In the genomic region with DNA sequence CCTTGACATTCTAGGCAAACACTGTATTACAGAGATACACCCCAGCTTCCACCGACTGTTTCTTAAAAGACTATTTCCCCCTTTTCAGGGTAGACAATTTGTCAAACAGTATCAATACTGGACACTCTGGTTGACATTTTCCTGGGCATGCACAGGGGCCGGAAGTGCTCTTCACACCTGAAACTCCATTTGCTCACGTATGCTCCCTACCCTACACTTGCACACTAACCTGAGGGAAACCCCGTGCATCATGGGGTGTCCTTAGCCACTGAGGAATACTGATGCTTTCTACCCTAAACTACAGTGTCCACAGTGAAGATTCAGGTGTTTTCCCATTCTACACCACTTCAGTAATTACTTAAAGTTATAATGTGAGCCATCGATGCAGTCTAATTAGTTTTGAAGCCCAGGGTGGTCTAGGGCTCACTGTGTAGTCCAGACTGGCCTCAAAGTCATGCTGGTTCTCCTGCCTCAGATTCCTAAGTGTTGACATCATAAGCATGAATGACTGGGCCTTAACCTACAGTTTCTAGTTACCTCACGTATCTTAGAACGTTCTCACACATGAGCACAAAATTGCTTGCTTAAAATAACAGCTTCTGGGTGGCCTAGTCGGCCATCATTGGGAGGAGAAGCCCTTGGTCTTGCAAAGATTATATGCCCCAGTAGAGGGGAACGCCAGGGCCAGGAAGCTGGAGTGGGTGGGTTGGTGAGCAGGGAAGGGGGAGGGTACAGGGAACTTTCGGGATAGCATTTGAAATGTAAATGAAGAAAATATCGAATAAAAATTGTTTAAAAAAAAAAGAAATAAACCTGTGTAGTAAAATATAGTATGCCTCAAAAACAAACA, we compare ENCODE assay signal across 10 mouse cellular contexts. TPM values are rescaled to one million over a fixed set of nuclear protein-coding genes. Genes with fewer than 3 reads are reported as not detected.
DNase-seq lines count a peak whose midpoint lies in the region; ATAC-seq and TF ChIP-seq lines count a peak whose summit lies in the region.
"Had no signal": no experiment of that assay in that cellular context is flagged by ENCODE, and none has a peak within 500 bp of the region (broad histone marks: within the 10 kb centered on the region; RNA-seq: fewer than 3 reads in every experiment).

No protein-coding gene starts in this region.

- no peak overlapping the region for H3K4me2 ChIP-seq in heart, embryonic 15.5 days
- peak overlapping the region; percentile 50 for H3K4me2 ChIP-seq in liver, embryonic 13.5 days
- H3K4me2 ChIP-seq in midbrain, embryonic 15.5 days = no peak overlapping the region
- H3K4me2 ChIP-seq: limb, embryonic 15.5 days had no signal

- no peaks in the 10 kb centered on the region for H3K9me3 ChIP-seq in heart, embryonic 15.5 days (replicated peaks)
- H3K9me3 ChIP-seq in liver, embryonic 13.5 days (replicated peaks) = no peaks in the 10 kb centered on the region
- no peaks in the 10 kb centered on the region for H3K9me3 ChIP-seq in midbrain, embryonic 15.5 days
- H3K9me3 ChIP-seq: limb, embryonic 15.5 days had no signal

- H3K9ac ChIP-seq in heart, embryonic 15.5 days = no peak overlapping the region
- H3K9ac ChIP-seq in liver, embryonic 13.5 days = no peak overlapping the region
- no peak overlapping the region for H3K9ac ChIP-seq in midbrain, embryonic 15.5 days
- H3K9ac ChIP-seq: limb, embryonic 15.5 days had no signal

- ATAC-seq in heart, embryonic 15.5 days (replicated peaks; ENCODE audit: insufficient number of reproducible peaks, insufficient read depth, low FRiP score, low read depth) = no peak
- ATAC-seq in liver, embryonic 13.5 days (ENCODE audit: low read depth) = no peak
- ATAC-seq in Patski = peak; percentile 89
- no peak for ATAC-seq in midbrain, embryonic 15.5 days (replicated peaks)

- H3K4me3 ChIP-seq in heart, embryonic 15.5 days = no peak overlapping the region
- H3K4me3 ChIP-seq in liver, embryonic 13.5 days (replicated peaks) = no peak overlapping the region
- H3K4me3 ChIP-seq in midbrain, embryonic 15.5 days = no peak overlapping the region
- H3K4me3 ChIP-seq: limb, embryonic 15.5 days had no signal

- POLR2A ChIA-PET in Patski (lab: Charles Lee) = no interaction called here

- DNase-seq in heart, adult 18-20 months = no peak
- no peak for DNase-seq in liver, embryonic 13.5 days
- no peak for DNase-seq in liver
- DNase-seq in Patski (ENCODE audit: low read depth, low spot score) = peak; percentile 77
- no peak for DNase-seq in layer of hippocampus, postnatal 14 days (ENCODE audit: low spot score in 2 of 2)

- in situ Hi-C loops in Patski (cut with MboI; ENCODE audit: low pct_unique_long_range_greater_than_20kb) = no loop called here

- H3K27ac ChIP-seq in heart, embryonic 15.5 days = peak overlapping the region; percentile 74
- H3K27ac ChIP-seq in liver, embryonic 13.5 days = peak overlapping the region; percentile 80
- H3K27ac ChIP-seq in midbrain, embryonic 15.5 days = peak overlapping the region; percentile 71; the same call in 1 of the 2 replicates
- H3K27ac ChIP-seq: macrophage had no signal

- WGBS in heart, embryonic 15.5 days = 60% methylated on average over 11 of the region's 11 CpGs
- 69% methylated on average over 11 of the region's 11 CpGs for WGBS in liver, embryonic 13.5 days (ENCODE audit: insufficient replicate concordance)
- 82% methylated on average over 11 of the region's 11 CpGs for WGBS in midbrain, embryonic 15.5 days

- no peaks in the 10 kb centered on the region for H3K27me3 ChIP-seq in heart, embryonic 15.5 days
- no peaks in the 10 kb centered on the region for H3K27me3 ChIP-seq in liver, embryonic 13.5 days
- no peaks in the 10 kb centered on the region for H3K27me3 ChIP-seq in Patski
- H3K27me3 ChIP-seq in midbrain, embryonic 15.5 days (replicated peaks) = no peaks in the 10 kb centered on the region
- H3K27me3 ChIP-seq: limb, embryonic 15.5 days had no signal

- peaks cover 33% of the 10 kb centered on the region for H3K4me1 ChIP-seq in heart, embryonic 15.5 days (replicated peaks)
- H3K4me1 ChIP-seq in liver, embryonic 13.5 days (replicated peaks) = peaks cover 71% of the 10 kb centered on the region
- H3K4me1 ChIP-seq in midbrain, embryonic 15.5 days = peaks cover 11% of the 10 kb centered on the region

- CTCF ChIA-PET in Patski (lab: Charles Lee) = interaction anchor here (1.2 to 1.4 kb wide), 4 partner anchors 9 to 28 kb away, joined by 3 to 5 read pairs (median 4); no protein-coding TSS in a partner anchor

- TF ChIP-seq CTCF in Patski (IDR thresholded peaks at IDR 0.05) = no peak

- H3K36me3 ChIP-seq in heart, embryonic 15.5 days = no peaks in the 10 kb centered on the region
- H3K36me3 ChIP-seq in liver, embryonic 13.5 days = no peaks in the 10 kb centered on the region
- H3K36me3 ChIP-seq in midbrain, embryonic 15.5 days (replicated peaks) = no peaks in the 10 kb centered on the region
- H3K36me3 ChIP-seq: limb, embryonic 15.5 days had no signal

RNA-seq across cellular contexts. Expression of a gene that starts 30.5 kb away (rescaled TPM):
- 9.7 and 10.1 TPM in 2 replicates for polyA plus RNA-seq in heart, embryonic 15.5 days (2015; fragmentation: Nextera tagmentation; extraction: Ambion mirVana)
- total RNA-seq in heart, adult 18-20 months (2021) = 10 to 100 TPM; 76.3 to 86.9 TPM
- 4.6 and 5.1 TPM in 2 replicates for polyA plus RNA-seq in liver, embryonic 13.5 days (2015; fragmentation: Nextera tagmentation; extraction: Ambion mirVana)
- polyA plus RNA-seq in Patski (2021) = 53.3 TPM
- polyA plus RNA-seq in midbrain, embryonic 15.5 days (2015; fragmentation: Nextera tagmentation; extraction: Ambion mirVana) = 6.5 and 6.7 TPM in 2 replicates
- total RNA-seq in layer of hippocampus, postnatal 14 days (2021) = 10 to 100 TPM; 13.4 to 15.5 TPM

RNA-seq across cellular contexts. Expression of a gene that starts 57.9 kb away (rescaled TPM):
- 0.18 and 0.21 TPM in 2 replicates for polyA plus RNA-seq in heart, embryonic 15.5 days (2015; fragmentation: Nextera tagmentation; extraction: Ambion mirVana)
- not detected for total RNA-seq in heart, adult 18-20 months (2021)
- polyA plus RNA-seq in liver, embryonic 13.5 days (2015; fragmentation: Nextera tagmentation; extraction: Ambion mirVana) = 0.08 and 0.09 TPM in 2 replicates
- 0.12 TPM for polyA plus RNA-seq in Patski (2021)
- polyA plus RNA-seq in midbrain, embryonic 15.5 days (2015; fragmentation: Nextera tagmentation; extraction: Ambion mirVana) = 0.60 and 0.65 TPM in 2 replicates
- not detected for total RNA-seq in layer of hippocampus, postnatal 14 days (2021)
- total RNA-seq: layer of hippocampus, adult 8-10 months had no signal
- polyA plus RNA-seq: macrophage had no signal
